Mouse (Mus musculus) urinary bladder, postnatal 10 days (tissue): ENCODE results near the gene Hs3st3a1.

ENCODE experiments used
- DNase-seq: peaks from one replicate; pipeline ENCODE4 v3.0.0; 2022; ENCODE audit warnings: low spot score

Gene Hs3st3a1

DNA sequence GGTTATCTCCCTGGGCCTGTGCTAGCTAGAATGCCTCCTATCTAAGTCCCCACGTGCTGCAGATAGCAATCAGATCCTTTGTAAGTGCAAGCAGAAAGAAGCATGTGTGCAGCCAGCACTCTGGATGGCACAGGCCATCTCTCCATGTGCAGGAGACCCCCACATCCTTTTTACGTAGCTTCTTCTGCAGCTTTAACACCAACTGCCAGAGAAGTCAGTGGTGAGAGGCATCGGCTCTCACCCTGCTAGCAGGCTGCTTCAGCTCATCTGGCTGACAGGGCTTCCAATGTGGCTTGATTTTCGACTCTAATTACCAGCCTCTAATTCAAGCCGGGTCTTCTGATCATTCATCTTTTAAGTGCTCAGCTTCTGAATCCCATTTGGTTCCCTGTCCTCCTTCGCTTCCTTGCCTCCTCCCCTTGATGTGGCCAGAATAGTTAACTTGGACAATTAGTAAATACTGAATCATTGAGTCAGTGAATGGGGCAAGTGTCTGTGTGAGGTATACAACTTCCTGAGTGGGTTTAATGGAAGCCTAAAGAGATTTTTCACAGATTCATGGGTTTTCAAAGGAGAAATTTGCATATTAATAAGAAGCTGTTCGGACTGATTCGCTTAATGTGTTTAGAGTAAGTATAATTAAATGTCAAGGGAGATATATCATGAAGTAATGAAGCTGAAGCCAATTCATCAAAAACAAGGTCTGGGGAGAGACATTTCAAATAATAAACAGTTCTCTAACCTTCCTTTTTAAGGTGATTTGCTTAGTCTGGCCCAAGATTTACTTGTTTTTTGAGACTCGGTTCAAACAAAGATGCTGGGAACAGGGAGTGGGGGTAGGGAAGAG, 54.7 kb downstream of the Hs3st3a1 start:
- no peak for DNase-seq

DNA sequence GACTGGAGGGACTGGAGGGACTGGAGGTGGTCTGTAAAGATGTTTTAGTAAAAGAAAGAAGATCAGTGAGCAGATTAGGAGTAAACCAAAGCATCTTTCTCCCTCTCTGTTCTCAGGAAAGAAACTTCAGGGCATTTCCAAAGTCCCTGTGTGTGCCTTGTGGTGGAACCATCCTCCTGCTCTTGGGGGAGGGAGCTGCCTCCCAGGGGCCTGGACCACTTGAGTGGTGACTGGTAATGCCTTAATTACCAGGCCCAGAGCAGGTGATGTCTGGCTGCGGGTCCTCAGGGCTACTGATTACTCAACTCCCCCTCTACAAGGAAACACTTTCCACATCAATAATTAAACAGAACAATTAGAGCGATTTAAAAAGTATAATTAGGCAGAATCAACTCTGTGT, 59.3 kb downstream of the Hs3st3a1 start:
- no peak for DNase-seq

DNA sequence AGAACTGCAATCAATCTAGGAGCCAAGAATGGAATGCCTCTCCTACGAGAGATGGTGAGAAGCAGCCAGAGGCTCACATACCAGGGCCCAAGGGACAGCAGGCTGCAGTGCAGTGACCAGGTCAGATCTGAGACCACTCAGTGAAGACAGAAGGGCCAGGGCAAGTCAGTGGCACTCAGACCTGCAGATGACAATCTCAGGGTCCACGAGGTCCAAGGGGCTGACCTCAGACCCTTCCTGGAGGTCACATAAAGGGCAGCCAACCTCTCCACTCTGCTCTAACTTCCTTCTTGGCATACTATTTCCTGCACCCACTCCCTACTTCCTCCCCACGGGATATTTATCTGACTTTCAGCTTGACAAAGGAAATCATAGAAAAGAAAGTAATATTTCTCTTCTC, 60.8 kb downstream of the Hs3st3a1 start:
- no peak for DNase-seq

DNA sequence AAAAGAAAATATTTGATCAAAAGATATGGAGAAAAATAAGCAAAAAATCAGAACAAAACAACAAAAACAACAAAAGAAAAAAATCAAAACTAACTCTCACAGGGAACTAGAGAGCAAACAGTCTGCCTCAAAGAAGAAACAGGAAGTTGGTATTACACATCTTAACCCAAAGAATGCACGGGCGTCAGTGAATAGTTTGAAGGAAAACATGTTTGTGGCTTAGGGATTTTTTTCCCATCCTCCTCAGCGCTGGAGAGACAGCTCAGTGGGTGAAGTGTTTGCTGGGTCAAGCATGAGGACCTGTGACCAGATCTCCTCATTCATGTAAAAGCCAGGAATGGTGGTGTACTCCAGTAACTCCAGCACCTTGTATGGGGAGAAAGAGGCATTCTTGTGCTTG, 61.5 kb downstream of the Hs3st3a1 start:
- DNase-seq, result no peak

DNA sequence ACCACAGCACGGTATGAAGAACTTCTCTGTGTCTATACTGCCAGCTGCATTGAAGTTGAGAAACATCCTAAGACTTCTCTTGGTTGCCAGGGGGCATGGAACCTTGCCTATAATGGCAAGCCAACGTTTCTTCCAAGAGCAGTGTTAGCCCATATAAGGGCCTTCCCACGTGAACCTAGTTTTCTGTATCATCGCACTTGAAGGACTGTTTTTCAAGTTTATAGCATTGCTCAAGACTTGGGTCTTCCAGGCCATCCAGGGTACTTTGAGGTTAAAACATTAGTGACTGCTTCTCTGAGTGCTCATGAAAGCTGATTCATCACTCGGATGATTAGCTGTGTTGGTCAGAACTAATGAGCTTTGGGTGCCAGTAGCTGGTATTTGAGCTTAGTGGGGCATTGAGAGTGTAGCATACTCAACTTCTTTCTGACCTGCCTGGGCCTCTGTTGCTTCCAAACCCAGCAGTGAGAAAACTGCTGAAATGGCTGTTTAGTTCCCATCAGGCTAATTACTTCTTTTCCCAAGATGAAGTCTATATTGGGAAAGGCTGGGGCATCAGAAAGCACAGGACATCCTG, 65.5 kb downstream of the Hs3st3a1 start:
- DNase-seq, result no peak

DNA sequence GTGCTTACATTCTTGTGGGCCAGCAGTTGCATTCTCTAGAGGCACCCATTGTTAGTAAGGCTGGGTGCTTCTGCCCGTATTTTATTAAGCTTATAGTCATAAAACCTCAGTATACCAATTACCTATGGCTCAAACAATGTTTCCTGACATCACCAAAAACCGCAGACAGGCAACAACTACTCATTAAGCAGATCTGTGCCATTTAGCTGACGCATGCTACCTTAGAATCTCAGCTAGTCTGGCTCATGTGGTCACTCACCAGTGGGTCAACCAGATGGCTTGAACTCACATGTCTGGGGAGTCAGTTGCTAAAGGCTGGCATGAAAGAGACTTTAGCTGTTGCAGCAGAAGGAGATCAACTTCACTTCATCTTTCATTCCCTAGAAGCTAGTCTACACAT, 67.9 kb downstream of the Hs3st3a1 start:
- DNase-seq, result no peak

DNA sequence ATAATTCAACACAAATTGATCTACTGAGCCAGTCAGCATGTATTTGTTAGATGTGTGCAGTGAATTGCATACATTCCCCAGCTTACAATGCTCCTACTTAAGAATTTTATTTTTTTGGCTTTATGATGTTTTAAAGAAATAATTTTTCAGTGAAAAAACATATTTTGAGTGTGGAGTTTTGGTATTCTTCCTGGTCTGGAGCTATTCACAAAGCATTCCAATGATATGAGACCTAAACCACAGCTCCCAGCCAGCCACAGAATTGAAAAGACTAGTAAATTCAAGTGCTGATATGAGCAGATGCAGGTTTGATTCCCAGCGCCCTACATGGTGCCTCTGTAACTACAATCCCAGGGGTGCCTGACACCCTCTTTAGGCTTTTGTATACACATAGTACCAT, 70.8 kb downstream of the Hs3st3a1 start:
- no peak for DNase-seq

DNA sequence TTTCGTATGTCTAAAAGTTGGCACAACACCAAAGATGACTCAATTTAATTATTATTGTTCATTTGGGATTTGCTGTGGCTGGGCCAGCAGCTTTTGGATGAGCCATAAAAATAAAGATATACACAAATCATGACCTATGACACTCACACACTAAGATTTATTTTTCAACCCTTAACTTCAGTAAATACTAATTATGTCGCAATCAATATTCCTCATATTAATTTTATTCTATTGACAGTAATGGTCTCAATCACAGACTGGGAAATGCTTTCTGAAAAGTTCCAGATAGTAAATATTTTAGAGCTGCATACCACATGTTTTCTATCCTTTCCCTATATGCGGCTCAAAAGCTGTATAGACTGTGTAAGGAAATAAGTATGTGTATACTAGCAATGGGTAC, 71.9 kb downstream of the Hs3st3a1 start:
- DNase-seq, result no peak

DNA sequence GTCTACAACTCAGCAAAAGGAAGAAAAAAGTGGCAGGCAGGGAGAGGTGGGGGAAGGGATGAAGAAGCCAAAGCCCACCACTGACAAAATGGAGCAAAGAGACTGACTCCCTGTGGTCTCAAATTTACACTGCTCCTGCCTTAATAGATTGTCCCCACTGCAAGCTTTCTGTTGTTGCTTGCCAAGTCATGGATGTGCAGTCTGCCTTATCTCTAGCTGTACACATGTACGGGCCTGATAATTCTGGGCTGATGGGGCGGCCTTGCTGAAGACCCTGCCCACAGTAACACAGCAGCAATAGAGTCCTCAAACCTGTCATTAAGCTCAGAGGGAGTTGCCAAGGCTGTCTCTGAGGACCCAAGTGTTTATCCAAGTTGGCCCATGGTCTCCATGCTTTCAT, 74.0 kb downstream of the Hs3st3a1 start:
- no peak for DNase-seq

DNA sequence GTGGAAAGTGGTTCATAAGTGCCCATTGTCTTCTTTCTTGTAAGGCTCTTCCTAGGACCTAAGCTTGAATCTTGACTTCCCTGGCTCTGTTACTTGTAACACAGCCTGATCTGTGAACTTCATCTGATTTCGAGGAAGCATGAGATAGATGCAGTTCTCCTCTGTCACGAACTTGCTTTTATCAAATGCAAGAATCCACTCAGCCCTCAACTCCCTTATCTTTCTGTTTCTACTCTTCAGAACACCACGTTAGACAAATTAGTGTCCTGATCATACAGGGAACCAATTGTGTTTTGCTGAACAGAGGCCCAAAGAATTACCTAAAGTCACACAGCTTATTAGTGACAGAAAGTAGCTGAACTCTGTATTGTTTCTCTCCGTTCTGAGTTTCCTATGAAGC, 77.2 kb downstream of the Hs3st3a1 start:
- DNase-seq, result no peak

DNA sequence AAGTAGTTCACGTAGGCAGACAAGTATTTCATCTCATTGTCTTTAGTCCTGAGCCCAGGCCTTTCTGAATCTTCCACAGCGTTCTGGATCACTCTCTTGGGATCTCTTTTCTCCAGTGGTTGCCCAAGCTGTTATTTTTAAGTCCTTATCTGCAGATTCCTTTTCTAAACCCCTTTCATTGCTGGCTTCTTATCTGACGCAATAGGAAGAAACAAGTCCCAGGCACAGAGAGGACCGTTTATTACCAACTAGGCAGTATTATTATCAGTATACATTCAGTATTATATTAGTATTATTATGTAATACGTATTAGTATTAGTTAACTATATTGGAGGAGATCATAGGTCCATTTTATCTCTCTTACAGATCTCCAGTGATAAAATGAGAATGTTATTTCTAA, 78.3 kb downstream of the Hs3st3a1 start:
- no peak for DNase-seq

DNA sequence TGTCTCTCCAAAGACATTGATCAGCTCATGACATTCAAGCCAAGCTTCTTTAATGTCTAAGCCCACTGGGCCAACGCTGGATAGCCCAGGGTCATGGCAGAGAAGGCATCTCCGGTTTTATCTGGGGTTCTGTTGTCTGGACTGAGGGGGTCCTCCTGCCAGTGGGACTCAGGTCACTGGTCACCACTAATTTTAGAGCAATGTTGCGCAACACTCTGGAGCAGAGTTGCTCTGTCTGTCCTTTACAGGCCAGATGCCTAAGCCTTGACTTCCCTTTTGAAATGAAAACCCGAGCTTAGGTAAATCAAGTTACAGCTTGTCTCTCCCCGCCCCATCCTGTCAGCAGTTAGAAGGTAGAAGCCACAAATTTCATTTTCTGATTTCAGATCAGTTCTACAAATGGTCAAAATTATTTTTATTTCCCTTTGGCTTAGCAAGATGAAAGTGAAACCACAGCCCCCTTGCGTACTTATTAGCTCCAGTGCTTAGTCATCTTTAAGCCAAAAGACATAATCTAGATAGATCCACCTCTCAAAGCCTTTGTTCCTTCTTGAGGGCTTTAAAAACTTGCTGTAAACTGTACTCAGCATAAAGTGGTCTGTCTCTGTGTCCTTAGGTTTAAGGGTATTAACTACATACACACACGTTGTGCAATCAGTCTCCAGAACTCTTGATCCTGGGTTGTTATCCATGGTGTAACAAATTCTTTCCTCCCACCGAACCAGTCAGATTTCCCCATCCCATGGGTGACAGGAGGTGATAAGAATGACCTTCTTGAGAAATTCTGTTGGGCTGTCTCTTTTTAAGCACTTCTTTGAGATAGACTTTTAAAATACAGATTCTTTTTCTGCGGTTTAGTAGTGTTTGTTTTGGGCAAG, 81.8 kb downstream of the Hs3st3a1 start:
- DNase-seq, result no peak

DNA sequence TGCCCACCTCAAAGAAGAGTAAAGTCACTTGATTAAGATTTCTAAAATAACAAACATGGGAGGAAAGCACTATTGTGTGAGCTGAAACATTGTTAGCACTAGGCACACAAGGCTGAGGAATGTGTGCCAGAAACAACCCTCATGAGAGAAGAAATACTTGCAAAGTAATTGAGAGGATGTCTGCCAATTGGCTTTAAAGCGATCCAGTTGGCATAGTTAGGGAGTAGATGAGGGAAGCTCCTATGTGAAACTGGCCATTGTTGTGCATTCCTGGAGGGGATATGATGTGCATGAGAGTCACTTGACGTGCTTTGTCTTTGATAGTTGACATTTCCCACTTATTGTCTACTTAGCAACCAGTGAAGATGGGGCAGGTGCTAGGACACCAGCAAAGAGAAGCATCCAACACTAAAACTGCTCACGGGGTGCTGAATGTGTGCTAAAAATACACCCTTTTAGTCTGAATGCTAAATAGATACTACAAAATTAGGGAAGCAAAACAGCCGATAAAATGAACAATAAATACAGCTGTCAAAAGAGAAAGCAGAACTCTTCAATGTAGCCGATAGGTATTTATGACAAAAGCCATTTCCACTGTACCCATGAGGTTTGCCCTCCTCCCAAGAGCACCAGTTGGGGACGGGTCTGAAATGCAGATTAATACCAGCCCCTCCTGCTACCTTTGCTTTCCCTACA, 83.2 kb downstream of the Hs3st3a1 start:
- no peak for DNase-seq

DNA sequence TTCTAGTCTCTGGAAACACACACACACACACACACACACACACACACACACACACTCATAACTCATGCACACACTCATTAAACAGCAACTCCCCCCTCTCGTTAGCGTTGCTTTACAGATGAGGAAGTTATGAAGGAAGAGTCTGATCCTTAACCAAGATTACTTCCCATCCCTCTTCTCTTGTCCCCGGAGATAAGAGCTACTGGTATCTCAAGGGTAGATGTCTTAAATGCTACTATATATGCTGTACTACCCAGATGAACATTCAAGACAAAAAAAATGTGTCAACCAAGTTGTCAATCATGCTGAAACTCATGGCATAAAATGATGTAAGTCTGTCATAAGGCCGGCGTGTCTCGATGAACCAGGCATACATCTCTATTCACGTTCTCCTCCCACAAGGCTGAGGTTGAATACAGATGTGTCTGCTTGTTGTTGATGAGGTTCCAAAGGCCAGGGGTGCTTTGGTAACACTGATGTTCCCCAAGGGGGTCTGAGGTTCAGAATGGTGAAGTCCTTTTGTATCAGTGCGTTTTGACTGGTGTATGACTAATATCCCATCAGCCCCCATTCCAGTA, 89.0 kb downstream of the Hs3st3a1 start:
- DNase-seq, result no peak

DNA sequence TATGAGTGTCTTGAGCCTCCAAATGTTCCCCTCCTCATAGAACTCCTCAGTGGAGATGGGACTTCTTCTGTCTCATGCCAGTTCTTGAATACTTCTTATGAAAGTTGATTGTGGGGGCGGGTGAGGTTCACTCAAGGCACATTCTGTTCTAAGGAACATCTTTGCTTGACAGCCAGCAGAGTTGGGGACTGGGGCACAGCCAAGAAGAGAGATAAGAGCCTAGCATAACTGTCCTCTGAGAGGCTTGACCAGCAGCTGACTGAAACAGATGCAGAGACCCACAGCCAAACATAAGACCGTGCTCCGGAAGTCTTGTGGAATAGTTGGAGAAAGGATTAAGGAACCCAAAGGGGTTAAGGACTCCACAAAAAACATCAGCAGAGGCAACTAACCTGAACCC, 102.1 kb downstream of the Hs3st3a1 start:
- no peak for DNase-seq

DNA sequence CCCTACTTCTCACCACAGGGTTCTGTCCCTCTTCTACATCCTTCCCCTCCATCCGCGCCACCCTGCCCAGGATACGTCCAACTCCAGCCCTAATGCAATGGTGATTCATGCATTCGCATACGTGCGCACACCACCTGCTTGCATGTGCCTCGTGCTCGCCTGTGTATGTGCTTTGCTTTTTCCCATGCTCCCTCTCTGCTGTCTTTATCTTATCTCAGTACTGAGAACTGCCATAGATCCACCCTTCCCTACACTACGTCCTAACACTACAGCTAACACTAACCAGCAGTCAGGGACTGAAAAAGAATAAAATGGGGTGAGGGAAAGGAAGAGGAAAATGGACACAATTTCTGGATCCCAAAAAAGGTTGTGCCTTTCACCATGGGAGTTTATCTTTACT, 106.7 kb downstream of the Hs3st3a1 start:
- no peak for DNase-seq

DNA sequence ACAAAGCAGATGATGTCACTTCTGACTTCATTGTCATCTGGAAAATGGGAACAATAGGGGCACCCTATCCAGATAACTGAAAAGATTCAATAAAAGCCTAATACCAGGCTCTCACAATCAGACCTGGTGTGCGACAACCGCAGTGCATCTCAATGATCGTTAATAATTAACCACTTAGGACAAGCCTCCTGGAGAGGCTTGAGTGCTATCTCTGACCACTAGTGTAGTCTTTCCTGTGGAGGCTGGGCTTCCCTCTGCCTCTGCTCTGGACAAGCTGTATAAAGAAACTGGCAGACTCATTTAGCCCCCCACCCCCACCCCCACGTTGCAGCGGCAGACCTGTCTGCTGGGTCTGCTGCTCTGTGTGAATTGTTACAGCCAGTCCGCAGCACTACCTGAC, 107.2 kb downstream of the Hs3st3a1 start:
- no peak for DNase-seq

DNA sequence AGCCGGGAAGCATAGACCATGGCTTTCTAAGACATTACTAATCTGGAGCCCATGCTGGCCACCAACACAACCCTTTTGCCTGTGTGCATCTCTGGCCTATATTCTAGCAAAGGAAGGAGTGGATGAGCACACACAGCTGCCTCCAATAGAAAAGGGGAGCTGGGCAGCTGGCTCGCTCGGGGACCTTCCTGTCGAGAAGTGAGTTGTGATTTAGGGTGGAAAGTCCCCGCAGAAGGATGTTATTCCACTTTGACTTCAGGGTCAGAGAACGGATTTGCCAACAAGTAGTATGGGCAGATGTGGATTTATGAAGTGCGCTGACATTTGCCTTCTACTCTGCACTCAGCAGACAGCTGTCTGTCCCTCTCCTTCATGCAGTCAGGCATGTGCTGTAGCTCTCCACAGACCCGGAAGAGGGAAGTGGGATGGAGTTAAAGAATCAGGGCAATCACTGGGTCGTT, 108.1 kb downstream of the Hs3st3a1 start:
- DNase-seq, result no peak

DNA sequence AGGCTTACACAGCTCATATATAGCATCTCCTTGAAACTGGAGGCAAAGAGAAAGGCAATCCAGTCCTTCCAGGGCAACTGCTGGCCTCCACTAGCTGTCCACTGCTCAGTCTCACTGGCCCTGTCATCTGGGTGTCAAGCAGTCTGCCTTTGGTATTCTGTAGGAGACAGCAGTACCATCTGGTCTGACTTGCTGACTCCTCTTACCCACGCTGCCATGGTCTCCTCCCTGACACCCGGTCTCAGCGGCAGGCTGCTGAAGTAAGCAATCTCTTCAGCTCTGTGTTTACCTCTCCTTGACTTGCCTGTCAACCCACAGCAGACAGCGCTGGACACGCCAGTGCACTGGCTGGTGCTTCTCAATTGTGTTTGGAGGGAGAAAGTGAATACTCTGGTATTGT, 109.1 kb downstream of the Hs3st3a1 start:
- no peak for DNase-seq

DNA sequence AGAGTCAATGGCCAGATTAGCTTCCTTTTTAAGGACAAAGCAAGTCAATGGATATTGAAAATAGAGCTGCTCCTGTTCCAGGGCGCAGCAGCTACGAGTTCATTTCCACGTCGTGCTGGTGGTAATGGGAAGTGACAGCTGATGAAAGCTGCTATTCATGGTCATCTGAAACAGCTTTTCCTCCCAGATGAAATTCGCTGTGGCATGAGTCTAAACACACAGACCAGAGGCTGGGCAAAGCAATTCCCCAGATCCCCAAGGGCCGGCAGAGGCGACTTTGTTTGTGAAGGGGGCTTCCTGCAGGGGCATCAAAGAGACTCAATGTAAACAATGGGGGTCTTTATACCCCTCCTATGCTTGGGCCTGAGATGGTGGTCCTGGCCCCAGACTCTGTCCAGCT, 114.2 kb downstream of the Hs3st3a1 start:
- no peak for DNase-seq

DNA sequence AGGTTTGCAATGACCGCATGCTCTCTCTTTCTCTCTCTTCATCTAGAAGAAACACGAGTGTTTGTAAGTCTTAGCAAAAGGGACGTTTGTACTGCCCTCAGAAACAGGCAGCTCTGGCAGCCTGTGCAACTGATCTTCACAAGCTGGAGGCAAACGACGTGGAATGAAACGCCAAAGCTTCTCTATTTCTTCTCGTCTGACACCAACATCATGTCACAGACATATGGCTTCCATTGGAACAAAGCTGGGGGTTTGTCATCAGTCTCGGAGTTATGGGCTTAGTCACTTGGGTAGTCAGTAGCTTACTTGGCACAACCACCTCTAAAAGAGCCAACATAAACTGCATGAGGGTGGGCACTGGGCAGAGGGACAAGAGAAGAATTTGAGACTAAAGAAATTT, 114.8 kb downstream of the Hs3st3a1 start:
- DNase-seq, result no peak

DNA sequence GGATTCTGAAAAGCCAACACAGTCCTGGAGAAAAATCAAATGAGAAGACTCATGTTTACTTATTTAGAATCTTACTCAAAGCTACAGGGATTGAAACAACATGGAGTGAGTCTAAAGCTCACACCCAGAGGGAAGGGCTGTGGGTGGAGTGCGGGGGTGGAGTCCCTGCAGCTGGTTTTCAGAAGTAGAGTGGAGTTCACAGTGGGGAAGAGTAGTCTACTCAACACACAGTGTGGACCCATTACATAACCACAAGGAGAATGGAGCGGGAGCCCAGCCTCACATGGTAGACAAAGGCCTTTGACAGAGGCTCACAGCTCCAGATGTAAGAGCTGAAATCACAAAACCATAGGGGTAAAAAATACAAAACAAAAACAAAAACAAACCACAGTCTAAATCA, 123.2 kb downstream of the Hs3st3a1 start:
- no peak for DNase-seq
